Mouse (Mus musculus) cerebellum, adult 9-11 months (tissue): ENCODE data around the gene Sppl2c.
"Not testable (repeated sequence)": the region's sequence is repeated elsewhere in the genome, so short reads cannot be mapped to it uniquely, and the experiment has no call there.

Experiments used
- DNase-seq: peaks from one replicate; pipeline ENCODE4 v3.0.0; 2022

Sppl2c gene

DNA sequence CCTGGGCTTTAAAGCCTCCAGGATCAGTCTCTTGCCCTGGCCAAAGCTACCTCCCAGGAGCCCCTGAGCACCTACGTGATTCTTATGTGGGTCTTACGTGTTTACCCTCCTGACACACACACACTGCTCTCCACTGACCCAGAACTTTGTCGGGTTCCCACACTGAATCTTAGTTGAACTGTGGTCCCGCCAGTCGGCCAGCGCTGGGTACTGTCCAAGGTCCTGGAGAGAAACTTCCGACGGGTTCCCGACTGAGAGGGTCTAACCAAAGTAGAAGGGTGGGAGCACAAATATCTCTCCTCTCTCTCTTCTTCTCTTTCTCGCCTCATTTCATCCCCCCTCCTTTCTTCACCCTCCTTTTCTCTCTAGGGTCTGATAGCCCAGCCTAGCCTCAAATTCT, 11.7 kb downstream of the Sppl2c start:
- no peak for DNase-seq

GRCm38 (mm10) chr11:104203271-104203670, 17.1 kb downstream of the Sppl2c start:
- no peak for DNase-seq

GRCm38 (mm10) chr11:104206573-104206972, 20.4 kb downstream of the Sppl2c start:
- no peak for DNase-seq

GRCm38 (mm10) chr11:104209041-104209440, 22.9 kb downstream of the Sppl2c start:
- no peak for DNase-seq

DNA sequence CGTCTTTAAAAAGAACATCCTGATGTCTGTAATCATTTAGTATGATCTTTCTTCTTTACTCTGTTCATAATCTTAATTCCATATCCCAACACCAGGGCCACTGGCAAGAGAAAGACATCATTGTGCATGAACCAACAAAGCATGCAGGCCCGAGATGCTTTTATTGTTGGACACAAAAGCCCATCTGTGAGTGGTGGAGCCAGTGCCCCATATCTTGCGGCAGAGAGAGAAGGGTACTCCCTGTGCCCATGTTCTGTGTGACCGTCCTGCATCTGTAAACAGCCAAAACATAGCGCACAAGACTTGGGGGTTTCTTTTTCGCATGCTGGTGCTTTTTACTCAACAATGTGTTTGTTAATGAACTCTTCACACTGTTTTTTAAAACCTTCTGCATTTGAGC, 25.1 kb downstream of the Sppl2c start:
- DNase-seq: no peak

DNA sequence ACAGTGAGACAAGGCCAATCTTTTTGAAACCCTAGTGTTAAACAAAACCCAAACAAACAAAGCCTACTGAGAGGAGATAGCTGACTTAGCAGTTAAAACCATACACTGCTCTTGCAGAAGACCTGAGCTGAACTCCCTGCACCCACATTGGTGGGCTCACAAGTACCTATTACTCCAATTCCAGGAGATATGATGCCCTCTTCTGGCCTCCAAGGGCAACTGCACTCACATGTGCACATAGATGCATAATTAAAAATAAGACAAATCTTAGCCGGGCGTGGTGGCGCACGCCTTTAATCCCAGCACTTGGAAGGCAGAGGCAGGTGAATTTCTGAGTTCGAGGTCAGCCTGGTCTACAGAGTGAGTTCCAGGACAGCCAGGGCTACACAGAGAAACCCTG, 28.0 kb downstream of the Sppl2c start:
- not testable (repeated sequence) for DNase-seq

DNA sequence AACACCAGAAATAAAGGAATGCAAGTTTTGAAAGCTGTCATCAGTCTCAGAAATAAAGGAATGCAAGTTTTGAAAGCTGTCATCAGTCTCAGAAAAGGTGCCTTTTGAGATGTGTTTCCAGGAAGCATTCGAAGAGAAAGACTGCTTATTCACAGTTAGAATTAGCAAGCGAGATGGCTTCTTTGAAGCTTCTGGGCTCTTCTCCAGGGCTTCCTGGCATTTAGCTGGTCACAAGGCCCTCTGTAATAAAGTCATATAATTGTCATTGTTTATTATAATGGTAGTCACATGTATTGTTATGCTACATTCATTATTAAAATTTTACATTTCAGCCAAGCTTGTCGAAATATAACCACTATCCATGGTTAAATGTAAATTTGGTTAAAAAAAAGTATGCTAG, 31.9 kb downstream of the Sppl2c start:
- DNase-seq: no peak

DNA sequence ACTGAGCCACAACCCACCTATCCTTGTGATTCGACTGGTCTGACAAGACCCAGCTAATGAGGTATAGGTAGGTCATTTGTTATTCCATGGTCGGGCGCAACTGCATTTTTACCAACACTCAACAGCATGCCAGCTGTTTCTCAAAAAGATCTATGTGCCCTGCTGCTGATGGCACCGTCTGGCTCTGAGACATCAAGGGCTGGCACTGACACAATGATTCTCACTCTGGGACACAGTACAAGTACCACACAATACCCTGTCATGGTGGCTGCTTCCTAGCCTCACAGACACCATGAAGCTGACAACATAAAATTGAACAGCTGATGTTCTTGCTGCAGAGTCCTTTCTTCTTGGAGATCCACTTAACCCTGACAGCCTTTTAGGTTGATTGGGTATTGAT, 34.2 kb downstream of the Sppl2c start:
- no peak for DNase-seq

DNA sequence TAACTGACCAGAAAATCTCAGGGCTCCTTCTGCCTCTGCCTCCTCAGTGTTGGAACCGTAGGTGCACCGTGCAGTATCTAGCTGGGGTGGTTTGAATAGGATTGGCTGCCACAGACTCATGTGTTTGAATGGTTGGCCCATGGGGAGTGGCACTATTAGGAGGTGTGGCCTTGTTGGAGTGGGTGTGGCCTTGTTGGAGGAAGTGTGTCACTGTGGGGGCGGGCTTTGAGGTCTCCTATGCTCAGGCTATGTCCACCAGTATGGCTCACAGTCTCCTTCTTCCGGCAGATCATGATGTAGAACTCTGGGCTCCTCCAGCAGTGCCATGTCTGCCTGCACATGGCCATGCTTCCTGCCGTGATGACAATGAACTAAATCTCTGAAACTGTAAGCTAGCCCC, 35.6 kb downstream of the Sppl2c start:
- no peak for DNase-seq

DNA sequence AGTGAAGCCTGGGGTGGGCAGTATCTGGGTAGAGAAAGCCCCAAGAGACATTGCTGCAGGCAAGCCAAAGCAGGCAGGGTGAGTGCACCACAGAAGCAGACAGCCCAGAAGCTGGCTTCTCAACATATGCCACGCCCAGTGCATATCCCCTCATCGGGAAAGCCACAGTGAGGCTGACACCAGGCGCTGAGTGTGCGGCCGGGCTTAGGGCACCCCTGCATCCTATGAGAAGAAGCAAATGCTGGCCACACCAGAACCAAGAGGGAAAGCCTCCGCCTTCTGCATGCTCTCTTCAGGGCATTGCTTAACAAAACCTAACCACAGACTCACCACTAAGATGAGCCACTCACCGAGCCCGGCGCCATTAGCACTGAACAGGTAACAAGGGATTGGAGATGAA, 37.2 kb downstream of the Sppl2c start:
- DNase-seq: no peak

- DNase-seq: peak; percentile 27
Observed at GRCm38 (mm10) chr11:104229391-104229790, 43.3 kb downstream of the Sppl2c start.

DNA sequence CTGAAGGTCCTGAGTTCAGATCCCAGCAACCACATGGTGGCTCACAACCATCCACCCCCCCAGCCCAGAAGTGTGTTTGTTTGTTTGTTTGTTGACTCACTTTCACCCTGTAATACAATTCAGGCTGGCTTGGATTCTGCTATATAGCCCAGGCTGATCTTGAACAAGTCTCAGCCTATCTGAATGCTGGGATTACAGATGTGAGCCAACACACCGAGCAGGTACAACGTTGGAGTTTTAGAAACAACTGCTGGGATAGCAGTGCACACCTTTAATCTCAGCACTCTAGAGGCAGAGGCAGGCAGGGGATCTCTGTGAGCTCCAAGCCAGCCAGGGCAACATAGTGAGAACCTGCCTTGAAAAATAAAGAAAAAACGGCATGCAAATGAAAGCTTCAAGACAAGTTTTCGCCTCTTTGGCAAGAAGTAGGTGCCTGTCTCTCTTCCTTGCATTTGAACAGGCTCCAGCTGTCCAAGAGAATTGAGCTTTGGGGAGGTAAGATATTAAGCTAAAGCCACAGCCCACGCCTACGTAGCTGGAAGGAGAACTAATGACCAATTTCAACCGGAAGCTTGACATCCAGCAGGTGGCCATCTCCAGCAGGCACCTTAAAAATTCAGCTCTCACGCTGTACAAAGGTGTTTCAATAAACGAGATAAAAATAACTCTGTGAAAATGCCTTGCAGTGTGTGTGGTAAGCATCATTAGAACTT, 44.1 kb downstream of the Sppl2c start:
- peak; percentile 61 for DNase-seq

- DNase-seq: peak; percentile 95
Observed at GRCm38 (mm10) chr11:104231041-104231911, 45.1 kb downstream of the Sppl2c start, which contains the start of gene Mapt. Gene Mapt, plus strand, starts transcription at chr11:104231390.

DNA sequence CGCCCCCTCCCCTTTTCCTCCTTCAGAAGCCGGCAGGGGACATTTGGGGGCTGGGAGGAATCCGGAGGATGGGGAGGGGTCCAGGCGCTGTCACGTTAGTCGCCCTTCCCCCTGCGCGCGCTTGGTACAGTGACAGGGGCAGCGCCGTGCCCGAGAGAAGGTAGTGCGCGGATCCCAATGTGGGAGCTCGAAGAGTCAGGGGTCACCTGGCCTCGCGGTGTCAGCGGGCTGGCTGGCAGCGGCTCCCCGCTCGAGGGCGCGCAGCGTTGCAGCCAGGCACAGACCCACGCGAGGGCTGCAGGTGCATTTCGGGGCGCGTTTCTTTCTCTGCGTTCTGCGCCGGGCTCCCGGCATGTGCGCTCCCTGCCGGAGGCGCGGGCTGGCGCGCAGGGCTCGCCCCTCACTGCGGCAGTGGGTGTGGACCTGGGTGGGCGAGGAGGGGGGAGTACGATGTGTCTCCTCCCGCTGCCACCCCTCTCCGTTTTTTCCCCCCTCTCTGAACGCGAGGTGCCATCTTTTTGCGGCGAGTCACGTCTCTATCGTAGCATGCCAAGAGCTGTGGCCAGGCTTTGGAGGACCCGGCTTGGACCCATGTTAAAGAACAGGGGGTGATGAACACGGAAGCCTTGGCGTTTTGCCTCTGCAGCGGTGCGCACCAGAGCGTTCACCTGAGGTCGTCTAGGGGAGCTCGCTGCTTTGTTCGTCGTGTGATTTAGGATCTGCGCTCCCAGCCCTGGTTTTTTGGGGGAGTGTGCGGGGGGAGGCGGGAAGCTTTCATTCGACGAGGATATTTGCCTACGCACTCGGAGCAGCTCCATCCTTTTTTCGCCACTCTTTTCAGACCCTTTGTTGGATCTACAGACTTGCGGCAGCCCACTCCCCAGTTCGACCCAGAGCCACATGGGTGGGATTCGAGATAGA, 46.3 kb downstream of the Sppl2c start:
- DNase-seq: peak; percentile 85

- no peak for DNase-seq
Observed at GRCm38 (mm10) chr11:104233101-104233500, 47.0 kb downstream of the Sppl2c start.

DNA sequence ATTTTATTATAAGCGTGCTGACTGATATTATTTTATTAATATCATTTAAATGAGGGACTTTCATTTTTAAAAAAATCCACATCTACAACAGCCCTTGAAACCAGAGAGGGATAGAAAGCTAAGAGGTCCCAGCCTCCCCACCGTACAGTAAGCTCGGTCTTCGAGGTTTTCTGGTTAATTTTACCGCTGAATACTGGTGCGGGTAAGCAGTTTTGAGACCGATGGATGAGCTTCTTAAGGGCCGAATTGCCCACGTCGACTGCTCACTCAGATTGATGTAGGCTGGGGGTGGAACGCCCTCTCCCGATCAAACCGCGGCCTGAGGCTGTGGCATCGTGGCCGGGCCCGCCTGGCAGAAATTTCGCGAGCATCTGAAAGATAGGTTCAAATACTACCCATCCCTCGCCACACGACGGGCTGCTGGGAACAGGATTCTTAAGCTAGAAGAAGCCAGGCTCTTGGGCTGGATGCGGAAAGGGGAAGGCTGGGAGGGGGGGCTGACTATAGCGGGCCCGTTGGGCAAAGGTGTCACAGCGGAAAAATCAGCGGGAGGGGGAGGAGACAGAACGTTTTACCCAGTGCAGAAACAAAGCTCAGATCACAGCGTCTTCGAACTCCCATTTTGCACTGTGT, 47.6 kb downstream of the Sppl2c start:
- DNase-seq: peak; percentile 61

DNA sequence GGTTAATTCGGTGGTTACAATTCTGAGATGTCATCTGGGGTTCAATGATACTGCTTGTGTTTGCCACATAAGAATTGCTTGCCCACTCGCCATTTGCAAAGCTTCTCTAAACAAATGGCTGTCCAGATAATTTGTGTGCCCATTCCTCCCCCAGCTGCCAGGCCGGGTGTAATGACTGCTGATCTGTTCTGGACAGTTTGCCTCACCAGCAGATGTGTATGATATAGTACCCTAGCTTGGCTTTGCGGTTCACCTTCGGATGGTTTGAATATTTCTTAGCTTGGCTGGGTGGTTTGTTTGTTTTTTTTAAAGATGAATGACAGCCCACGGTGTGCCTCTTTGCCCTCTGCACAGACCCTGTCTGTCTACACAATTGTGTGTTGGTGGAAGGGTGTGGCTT, 48.6 kb downstream of the Sppl2c start:
- peak; percentile 37 for DNase-seq

GRCm38 (mm10) chr11:104235881-104236280, 49.8 kb downstream of the Sppl2c start:
- DNase-seq: peak; percentile 56

DNA sequence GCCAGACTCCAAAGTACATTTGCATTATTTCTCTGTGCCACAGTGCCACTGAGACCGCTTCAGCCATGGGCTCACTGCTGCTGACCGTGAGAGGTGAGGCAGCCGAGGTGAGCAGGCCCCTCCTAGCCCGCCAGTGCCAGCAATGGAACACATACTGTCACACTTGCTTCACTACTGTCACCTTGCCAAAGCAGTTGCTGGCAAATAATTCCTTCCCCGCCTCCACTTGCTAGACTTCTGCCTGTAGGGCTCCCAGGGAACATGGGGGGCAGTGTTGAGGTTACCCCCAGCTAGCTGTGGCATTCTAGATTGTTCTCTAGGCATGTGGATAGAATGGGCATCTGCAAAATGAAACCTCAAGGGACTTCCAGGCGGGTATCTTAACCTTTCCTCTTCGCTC, 51.1 kb downstream of the Sppl2c start:
- DNase-seq: peak; percentile 93

GRCm38 (mm10) chr11:104237958-104238747, 52.0 kb downstream of the Sppl2c start:
- DNase-seq: peak; percentile 24
